Mouse (Mus musculus) lung, embryonic 15.5 days (tissue): ENCODE data around the gene Elane. TPM values are rescaled to one million over a fixed set of nuclear protein-coding genes. Genes with fewer than 3 reads are reported as not detected.

Source experiments
- ATAC-seq: fragments of 200-750 bp; cut with Nextera tagmentation; 2 replicates; pipeline ENCODE4 v1.8.0; 2017; ENCODE audit warnings: moderate number of reproducible peaks, borderline replicate concordance; ENCODE audit not compliant: low FRiP score, low TSS enrichment; ENCODE audit errors: extremely low read depth
- H3K27ac ChIP-seq: fragments of 300-500 bp; sonication (generic); 2 replicates; pipeline ENCODE4 v1.5.1; 2015; ENCODE audit warnings: moderate library complexity, mild to moderate bottlenecking, inconsistent platforms
- H3K27me3 ChIP-seq: fragments of 300-500 bp; sonication (generic); 2 replicates; pipeline ENCODE4 v1.6.1; 2015; ENCODE audit warnings: inconsistent platforms
- H3K36me3 ChIP-seq: fragments of 300-500 bp; sonication (generic); 2 replicates; pipeline ENCODE4 v1.6.1; 2015; ENCODE audit warnings: inconsistent platforms
- H3K4me1 ChIP-seq: fragments of 300-500 bp; sonication (generic); 2 replicates; pipeline ENCODE4 v1.6.1; 2015; ENCODE audit warnings: inconsistent platforms
- H3K4me2 ChIP-seq: fragments of 300-500 bp; sonication (generic); 2 replicates; pipeline ENCODE4 v1.6.1; 2015; ENCODE audit warnings: inconsistent platforms, mild to moderate bottlenecking, moderate library complexity
- H3K4me3 ChIP-seq: fragments of 300-500 bp; sonication (generic); 2 replicates; pipeline ENCODE4 v1.5.1; 2015; ENCODE audit warnings: mild to moderate bottlenecking, inconsistent platforms
- H3K9ac ChIP-seq: fragments of 300-500 bp; sonication (generic); 2 replicates; pipeline ENCODE4 v1.6.1; 2015; ENCODE audit warnings: inconsistent platforms
- H3K9me3 ChIP-seq: fragments of 300-500 bp; sonication (generic); 2 replicates; pipeline ENCODE4 v1.6.1; 2016; ENCODE audit warnings: inconsistent platforms
- WGBS: fragments of 180-500 bp; shearing (Covaris S2); methylation state at CpG from one replicate; pipeline ENCODE4 v1.1.7; 2015; 5-methylcytosine and 5-hydroxymethylcytosine counted together
- polyA plus RNA-seq: library from polyadenylated mRNA; unstranded; fragments of >200 nt; fragmentation: Nextera tagmentation; extraction: Ambion mirVana; gene quantifications from 2 replicates; pipeline ENCODE4 v1.2.1, GENCODE M21; 2015

Elane gene
- polyA plus RNA-seq, 1 experiment from 2014 or later = 0.25 TPM

DNA sequence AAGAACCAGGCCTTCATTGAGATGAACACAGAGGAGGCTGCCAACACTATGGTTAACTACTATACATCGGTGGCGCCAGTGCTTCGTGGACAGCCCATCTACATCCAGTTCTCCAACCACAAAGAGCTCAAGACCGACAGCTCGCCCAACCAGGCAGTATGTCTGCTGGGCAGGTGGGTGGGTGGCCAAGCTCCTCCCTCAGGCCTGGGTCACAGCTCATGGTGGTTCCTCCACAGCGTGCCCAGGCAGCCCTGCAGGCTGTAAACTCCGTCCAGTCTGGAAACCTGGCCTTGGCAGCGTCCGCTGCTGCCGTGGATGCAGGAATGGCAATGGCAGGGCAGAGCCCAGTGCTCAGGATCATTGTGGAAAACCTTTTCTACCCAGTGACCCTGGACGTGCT, 26.9 kb upstream of the Elane start:
- H3K9ac ChIP-seq = no peak overlapping the region
- no peaks in the 10 kb centered on the region for H3K27me3 ChIP-seq
- 70% methylated on average over 11 of the region's 11 CpGs for WGBS
- H3K9me3 ChIP-seq = no peaks in the 10 kb centered on the region
- peaks cover 63% of the 10 kb centered on the region for H3K36me3 ChIP-seq
- H3K27ac ChIP-seq = 0 out of 2 replicates have a peak overlapping the region, but pooled peaks have one; percentile 8
- peaks cover 40% of the 10 kb centered on the region for H3K4me1 ChIP-seq
- no peak for ATAC-seq
- 0 out of 2 replicates have a peak overlapping the region, but pooled peaks have one; percentile 11 for H3K4me2 ChIP-seq
- H3K4me3 ChIP-seq = no peak overlapping the region

DNA sequence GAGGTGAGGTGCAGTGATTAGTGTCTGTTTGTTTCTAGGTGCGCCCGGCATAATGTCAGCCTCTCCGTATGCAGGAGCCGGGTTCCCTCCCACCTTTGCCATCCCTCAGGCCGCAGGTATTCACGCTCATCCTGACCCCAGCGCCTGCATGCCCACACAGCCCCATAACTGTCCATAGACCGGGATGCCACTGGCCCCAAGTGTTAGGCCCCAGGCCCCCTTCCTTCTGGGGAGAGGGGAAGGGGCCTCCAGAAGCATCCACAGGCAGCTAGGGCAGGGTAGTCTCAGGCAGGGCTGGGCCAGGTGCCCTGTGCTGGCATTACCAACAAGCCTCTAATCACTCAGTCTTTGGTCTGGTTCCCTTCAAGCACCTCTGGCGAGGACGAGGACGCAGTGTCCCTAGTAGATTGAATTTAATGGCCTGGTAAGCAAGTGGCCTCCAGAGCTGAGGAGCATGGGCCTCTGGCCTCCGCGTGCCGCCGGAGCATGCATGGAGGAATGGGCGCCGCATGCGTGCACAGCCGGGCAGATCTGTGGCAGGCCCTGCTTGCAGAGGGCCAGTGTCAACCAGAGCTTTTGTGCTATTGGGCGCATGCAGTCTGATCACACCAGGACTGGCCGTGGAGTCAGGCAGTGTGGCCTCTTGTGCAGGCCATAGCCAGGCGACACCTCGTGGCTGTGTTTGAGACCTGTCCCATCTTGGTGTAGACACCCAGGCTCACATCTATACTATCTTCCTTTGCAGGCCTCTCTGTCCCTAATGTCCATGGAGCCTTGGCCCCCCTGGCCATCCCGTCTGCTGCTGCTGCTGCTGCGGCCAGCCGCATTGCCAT, 25.8 kb upstream of the Elane start:
- Histone ChIP-seq H3K9ac (no peak overlapping the region), H3K9me3 (no peaks in the 10 kb centered on the region), H3K4me1 (peaks cover 44% of the 10 kb centered on the region), H3K27ac (no peak overlapping the region), H3K4me2 (no peak overlapping the region), H3K27me3 (no peaks in the 10 kb centered on the region), H3K36me3 (peaks cover 75% of the 10 kb centered on the region), H3K4me3 (no peak overlapping the region)
- 88% methylated on average over 26 of the region's 26 CpGs for WGBS
- ATAC-seq = no peak

DNA sequence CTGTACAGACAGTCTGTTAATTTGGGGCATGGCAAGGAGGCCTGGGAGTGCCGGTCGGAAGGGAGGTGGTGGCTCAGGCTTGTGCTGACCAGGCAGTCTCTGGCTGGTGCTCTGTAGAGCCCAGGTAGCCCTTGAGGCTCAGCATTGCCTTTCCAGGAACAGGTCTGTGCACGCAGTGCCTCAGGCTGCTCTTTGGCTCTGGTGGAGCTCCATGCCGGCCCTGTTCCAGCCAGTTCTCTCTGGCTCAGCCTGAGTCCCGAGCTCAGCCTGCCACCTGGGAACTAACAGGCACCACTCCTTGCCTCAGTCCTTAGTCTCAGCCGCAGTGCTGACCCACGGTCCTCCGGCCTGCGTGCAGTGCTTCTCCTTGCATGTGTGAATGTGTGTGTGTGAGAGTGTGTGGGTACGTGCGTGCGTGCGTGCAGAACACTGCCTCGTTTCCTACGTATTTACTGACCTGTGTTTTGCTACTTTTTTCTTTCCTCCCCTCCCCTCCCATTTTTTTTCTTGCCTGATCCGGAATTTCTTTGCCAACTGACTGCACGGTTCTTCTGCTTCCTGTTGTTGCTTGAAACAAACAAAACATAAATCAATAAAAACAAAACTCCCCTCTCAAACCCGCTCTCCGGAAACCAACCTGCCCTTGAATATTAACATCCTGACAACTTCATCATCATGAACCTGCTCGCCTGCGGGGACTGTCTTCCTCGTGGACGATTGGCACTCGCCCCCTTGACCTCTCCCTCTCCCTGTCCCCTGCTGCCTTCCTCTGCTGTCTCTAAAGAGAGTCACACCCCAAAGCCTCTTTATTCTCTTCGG, 24.6 kb upstream of the Elane start:
- H3K4me2 ChIP-seq = no peak overlapping the region
- ATAC-seq = no peak
- peaks cover 43% of the 10 kb centered on the region for H3K4me1 ChIP-seq

DNA sequence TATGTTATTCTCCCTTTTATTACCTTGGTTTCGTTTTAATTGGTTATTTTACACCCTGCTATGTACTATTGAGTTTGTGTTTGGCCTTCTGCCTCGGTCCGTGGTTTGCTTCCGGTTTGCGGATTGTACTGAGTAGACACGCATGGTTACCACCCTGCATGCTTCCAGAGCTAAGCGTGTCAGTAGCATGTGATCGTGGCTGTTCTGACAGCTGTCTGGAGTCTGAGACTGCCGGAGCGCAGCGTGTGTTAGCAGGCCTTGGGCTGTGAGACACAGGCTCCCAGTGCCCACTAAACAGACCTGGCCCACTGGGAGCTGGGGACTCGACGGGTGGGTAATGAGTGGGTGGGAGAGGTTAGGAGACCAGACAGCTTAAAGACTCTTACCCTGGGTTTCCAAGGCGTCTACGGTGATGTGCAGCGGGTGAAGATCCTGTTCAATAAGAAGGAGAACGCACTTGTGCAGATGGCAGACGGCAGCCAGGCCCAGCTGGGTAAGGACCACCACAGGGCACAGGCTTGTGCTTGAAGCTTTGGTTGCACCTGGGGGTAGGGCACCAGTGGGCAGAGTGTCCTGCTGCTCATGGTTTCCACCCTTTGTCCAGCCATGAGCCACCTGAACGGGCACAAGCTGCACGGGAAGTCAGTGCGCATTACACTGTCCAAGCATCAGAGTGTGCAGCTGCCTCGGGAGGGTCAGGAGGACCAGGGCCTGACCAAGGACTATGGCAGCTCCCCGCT, 23.8 kb upstream of the Elane start:
- Histone ChIP-seq H3K36me3 (peaks cover 70% of the 10 kb centered on the region), H3K9me3 (no peaks in the 10 kb centered on the region), H3K4me3 (no peak overlapping the region), H3K27ac (no peak overlapping the region), H3K4me1 (peaks cover 35% of the 10 kb centered on the region), H3K27me3 (no peaks in the 10 kb centered on the region), H3K4me2 (no peak overlapping the region), H3K9ac (no peak overlapping the region)
- WGBS = 83% methylated on average over 23 of the region's 23 CpGs
- ATAC-seq = no peak

More for the DNA sequence above, 24.6 kb upstream of the Elane start:
- Histone ChIP-seq H3K9ac (no peak overlapping the region), H3K36me3 (peaks cover 77% of the 10 kb centered on the region), H3K27ac (no peak overlapping the region), H3K4me3 (no peak overlapping the region), H3K27me3 (no peaks in the 10 kb centered on the region), H3K9me3 (no peaks in the 10 kb centered on the region)
- 64% methylated on average over 25 of the region's 25 CpGs for WGBS

DNA sequence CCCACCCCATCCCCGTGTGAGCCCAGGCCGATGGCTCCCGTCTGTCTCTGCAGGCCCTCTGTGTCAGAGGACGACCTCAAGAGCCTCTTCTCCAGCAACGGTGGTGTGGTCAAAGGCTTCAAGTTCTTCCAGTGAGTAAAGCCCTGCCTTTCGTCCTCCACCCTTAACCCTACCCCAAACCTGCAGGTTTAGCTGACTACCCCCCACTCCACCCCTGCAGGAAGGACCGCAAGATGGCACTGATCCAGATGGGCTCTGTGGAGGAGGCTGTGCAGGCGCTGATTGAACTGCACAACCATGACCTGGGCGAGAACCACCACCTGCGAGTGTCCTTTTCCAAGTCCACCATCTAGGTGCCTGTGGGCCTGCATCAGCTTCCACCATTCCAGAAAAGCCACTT, 23.1 kb upstream of the Elane start:
- Histone ChIP-seq H3K36me3 (peaks cover 70% of the 10 kb centered on the region), H3K4me1 (peaks cover 28% of the 10 kb centered on the region), H3K4me3 (no peak overlapping the region), H3K9me3 (no peaks in the 10 kb centered on the region), H3K27ac (no peak overlapping the region), H3K27me3 (no peaks in the 10 kb centered on the region), H3K4me2 (no peak overlapping the region), H3K9ac (no peak overlapping the region)
- WGBS = 52% methylated on average over 10 of the region's 10 CpGs
- no peak for ATAC-seq

DNA sequence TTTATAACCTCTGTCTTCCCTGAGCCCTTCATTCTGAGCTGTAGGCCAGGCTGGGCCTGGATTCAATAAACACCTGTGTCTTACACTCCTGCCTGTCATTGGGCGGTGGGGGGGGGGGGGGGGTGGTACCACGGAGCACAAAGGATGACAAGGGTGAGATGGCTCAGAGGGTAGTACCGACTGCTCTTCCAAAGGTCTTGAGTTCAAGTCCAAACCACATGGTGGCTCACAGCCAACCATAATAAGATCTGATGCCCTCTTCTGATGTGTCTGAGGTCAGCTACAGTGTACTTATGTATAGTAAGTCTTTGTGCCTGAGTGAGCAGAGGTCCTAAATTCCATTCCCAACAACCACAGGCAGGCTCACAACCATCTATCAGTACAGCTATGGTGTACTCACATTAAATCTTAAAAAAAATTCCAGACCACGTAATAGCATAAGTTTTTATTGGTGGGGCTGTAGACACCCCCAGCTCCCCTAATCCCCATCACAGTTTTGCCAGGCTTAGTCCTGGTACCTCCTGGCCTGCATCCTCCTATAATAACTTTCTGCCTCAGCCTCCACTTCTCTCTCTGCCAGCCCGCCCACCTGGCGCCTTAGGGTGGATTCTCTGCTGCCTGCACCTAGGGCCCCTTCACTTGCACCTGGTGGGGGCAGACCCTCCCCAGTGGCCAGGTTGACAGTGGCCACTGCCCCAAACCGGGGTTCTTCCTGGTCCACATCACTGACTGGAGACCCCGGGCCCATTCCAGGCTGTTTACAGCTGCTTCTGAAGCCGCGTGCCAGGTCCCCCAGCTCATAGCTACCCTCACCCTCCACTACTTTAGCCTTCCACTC, 21.5 kb upstream of the Elane start:
- Histone ChIP-seq H3K27ac (no peak overlapping the region; the same call in 1 of the 2 replicates), H3K4me1 (peaks cover 12% of the 10 kb centered on the region), H3K4me2 (no peak overlapping the region), H3K4me3 (no peak overlapping the region), H3K36me3 (peaks cover 60% of the 10 kb centered on the region), H3K27me3 (no peaks in the 10 kb centered on the region), H3K9ac (no peak overlapping the region), H3K9me3 (no peaks in the 10 kb centered on the region)
- ATAC-seq = peak; percentile 4; the same call in 1 of the 2 replicates
- 46% methylated on average over 10 of the region's 10 CpGs for WGBS

DNA sequence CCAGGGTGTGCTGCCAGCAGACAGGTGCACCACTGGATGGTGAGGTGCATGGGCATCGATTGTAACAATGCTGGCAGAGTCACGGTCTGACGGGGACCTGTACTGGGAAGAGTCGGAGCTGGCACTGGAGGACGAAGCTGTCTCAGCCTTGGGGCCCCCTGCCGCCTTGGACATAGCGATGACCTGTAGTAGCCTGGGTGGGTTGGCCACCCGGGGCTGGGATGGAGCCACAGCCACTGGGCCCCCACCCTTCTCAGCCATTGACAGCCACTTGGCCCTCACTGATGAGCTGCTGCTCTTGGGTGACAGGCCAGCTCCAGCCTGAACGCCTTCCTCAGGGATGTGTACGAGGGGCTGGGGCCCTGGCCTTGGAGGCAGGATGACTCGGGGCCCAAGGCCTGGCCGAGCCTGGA, 20.9 kb upstream of the Elane start:
- H3K4me2 ChIP-seq = no peak overlapping the region
- no peaks in the 10 kb centered on the region for H3K9me3 ChIP-seq
- no peak overlapping the region for H3K9ac ChIP-seq
- no peaks in the 10 kb centered on the region for H3K27me3 ChIP-seq
- ATAC-seq = peak; percentile 29
- H3K4me3 ChIP-seq = no peak overlapping the region
- peaks cover 54% of the 10 kb centered on the region for H3K36me3 ChIP-seq
- H3K27ac ChIP-seq = peak overlapping the region; percentile 2; the same call in 1 of the 2 replicates
- 57% methylated on average over 12 of the region's 12 CpGs for WGBS
- H3K4me1 ChIP-seq = peaks cover 6% of the 10 kb centered on the region

DNA sequence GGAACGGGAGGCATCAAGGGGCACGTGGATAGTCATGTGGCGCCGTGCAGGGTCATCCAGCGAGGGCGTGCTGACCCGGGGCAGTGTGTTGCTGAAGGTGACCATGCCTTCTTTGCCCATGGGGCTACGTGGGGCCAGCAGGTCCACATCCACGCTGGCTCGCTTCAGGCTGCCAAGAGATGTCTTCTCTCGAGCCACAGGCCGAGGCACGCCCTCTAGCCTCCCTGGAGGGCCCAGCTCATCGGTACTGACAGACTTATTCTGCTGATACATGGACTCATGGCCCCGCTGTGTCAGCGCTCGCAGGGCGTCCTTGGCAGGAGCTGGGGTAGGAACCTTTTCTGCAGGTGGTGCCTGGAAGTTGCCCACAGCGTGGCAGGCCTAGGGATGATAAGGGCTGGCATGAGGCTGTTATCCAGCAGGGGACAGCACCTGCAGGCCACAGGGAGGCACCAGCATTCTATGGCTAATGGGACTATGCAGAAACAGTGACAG, 20.2 kb upstream of the Elane start:
- H3K27ac ChIP-seq = peak overlapping the region; percentile 2; the same call in 1 of the 2 replicates
- no peak for ATAC-seq
- H3K4me1 ChIP-seq = peaks cover 5% of the 10 kb centered on the region; the same call in 1 of the 2 replicates
- H3K9ac ChIP-seq = no peak overlapping the region
- H3K4me3 ChIP-seq = no peak overlapping the region
- peaks cover 47% of the 10 kb centered on the region for H3K36me3 ChIP-seq
- H3K9me3 ChIP-seq = no peaks in the 10 kb centered on the region
- WGBS = 62% methylated on average over 19 of the region's 19 CpGs
- H3K27me3 ChIP-seq = no peaks in the 10 kb centered on the region
- no peak overlapping the region for H3K4me2 ChIP-seq

DNA sequence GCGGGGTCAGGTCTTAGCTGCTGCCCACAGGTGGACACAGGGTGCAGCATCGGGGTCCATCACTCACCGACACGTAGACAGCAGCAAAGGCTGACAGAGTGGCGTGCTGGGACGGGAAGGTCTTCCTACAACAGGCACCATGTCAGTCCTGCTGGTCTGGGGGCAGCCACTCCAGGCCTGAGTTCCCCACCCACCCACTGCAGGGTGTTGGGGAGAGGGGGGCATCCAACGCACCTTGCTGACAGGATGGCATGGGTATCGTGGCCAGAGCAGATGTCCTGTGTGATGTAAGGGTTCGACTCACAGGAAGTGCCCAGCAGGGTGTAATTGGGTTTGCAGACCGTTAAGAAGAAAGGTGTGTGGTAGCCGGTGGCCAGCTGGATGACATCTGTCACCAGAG, 19.4 kb upstream of the Elane start:
- Histone ChIP-seq H3K27me3 (no peaks in the 10 kb centered on the region), H3K4me3 (no peak overlapping the region), H3K36me3 (peaks cover 40% of the 10 kb centered on the region), H3K4me2 (no peak overlapping the region), H3K4me1 (peaks cover 5% of the 10 kb centered on the region; the same call in 1 of the 2 replicates), H3K9me3 (no peaks in the 10 kb centered on the region), H3K27ac (no peak overlapping the region), H3K9ac (no peak overlapping the region)
- ATAC-seq = no peak
- WGBS = 74% methylated on average over 11 of the region's 11 CpGs

DNA sequence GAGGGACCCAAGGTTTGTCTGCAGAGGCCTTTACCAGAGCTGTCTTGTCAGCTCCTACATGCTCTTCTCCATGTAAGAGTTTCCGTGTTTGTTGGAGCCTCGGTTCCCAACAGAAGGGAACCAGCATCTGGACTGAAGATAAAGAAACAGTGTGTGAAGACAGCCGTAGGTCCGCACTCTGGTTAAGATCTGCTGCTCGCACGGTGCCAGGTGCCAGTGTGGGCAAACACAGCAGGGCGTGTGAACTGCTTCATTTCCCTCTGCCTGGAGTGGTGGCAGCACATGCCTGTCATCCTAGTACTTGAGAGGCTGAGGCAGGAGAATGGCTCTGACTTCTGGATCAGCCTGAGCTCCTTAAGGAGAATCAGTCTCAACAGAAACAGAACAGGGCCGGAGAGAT, 14.2 kb upstream of the Elane start:
- 87% methylated on average over 8 of the region's 8 CpGs for WGBS
- no peak for ATAC-seq

DNA sequence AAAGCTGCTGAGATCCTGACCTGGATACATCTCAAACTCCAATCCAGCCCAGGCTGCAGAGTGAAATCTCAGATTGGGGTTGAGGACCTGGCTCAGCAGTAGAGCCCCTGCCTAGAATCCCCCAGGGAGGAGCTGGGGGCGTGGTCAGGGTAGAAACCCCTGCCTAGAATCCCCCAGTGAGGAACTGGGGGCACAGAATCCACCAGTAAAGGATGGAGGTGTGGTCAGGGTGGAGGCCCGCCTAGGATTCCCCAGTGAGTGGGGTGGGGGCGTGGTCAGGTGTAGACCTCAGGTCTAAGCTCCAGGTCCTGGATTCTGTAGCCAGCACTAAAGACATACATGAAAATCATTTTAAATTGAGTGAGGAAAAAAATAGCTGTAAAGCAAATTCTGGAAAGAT, 13.2 kb upstream of the Elane start:
- Histone ChIP-seq H3K9me3 (no peaks in the 10 kb centered on the region), H3K9ac (no peak overlapping the region), H3K36me3 (no peaks in the 10 kb centered on the region), H3K27me3 (no peaks in the 10 kb centered on the region), H3K4me3 (peak overlapping the region; percentile 52; the same call in 1 of the 2 replicates), H3K27ac (no peak overlapping the region), H3K4me2 (peak overlapping the region; percentile 87), H3K4me1 (peaks cover 20% of the 10 kb centered on the region)
- ATAC-seq = no peak
- WGBS = 41% methylated on average over 3 of the region's 3 CpGs

More for the DNA sequence above, 14.2 kb upstream of the Elane start:
- Histone ChIP-seq H3K27me3 (no peaks in the 10 kb centered on the region), H3K4me3 (no peak overlapping the region), H3K36me3 (no peaks in the 10 kb centered on the region), H3K27ac (no peak overlapping the region), H3K9me3 (no peaks in the 10 kb centered on the region), H3K4me2 (no peak overlapping the region), H3K9ac (no peak overlapping the region), H3K4me1 (peaks cover 17% of the 10 kb centered on the region)
